Mouse (Mus musculus) gonadal fat pad, adult 2 months (tissue): ENCODE measurements around the gene Celsr1. TPM values are rescaled to one million over a fixed set of nuclear protein-coding genes. Genes with fewer than 3 reads are reported as not detected.

Experiments used
- DNase-seq: peaks from one replicate; pipeline ENCODE4 v3.0.0-alpha.2; 2012; ENCODE audit warnings: low read depth
- polyA plus RNA-seq: library from polyadenylated mRNA; depleted of rRNA; stranded (reverse); fragments of >200 nt; gene quantifications from 2 replicates; pipeline ENCODE4 v1.2.3, GENCODE M21; 2012; rRNA removed

The Celsr1 gene
- 6.4 and 9.8 TPM in 2 replicates for polyA plus RNA-seq

GRCm38 (mm10) chr15:86033191-86033841, at the start of gene Celsr1:
TSS of gene Celsr1 (minus strand) at chr15:86033777.
- DNase-seq = no peak

DNA sequence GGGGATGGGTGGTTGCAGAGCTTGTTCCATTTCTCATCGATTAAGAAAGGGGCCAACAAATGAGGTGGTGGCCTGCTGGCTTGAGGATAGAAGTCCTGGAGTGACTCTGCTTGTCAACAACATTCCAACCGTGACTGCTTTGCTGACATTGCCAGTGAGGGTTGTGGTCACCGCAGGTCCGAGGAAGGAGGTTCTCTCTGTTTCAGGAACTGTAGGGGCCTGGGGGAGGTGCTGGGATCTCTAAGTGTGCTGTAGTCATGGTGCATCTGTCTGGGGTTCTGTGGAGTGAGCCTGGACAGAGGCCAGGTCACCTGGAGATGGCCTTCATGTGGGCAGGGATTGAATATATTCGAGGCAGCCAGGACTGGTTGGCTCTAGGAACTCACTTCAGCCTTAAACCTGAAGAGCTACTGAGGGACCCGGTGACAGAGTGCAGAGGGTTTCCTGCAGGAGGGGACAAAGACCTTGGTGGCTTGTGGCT, 49.7 kb upstream of the Celsr1 start:
- no peak for DNase-seq

DNA sequence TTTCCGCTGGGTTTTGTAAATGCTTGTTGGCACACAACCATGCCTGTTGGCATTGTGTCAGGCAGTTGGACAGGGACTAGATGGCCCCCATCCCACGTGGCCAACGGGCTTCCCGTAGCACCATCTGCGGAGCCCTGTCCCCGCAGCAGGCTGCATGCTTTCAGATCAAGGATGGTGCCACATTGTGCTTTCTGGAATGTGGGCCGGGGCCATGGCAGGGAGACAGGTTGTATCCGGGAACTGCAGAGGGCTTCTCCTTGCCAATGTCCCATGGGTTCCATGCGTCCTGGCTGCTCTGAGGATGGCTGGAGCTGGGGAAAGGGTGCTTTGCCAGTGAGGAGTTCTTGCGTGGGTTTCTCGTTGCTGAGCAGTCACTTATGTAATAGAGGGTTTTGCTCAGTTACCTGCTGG, 49.0 kb upstream of the Celsr1 start:
- DNase-seq = no peak

DNA sequence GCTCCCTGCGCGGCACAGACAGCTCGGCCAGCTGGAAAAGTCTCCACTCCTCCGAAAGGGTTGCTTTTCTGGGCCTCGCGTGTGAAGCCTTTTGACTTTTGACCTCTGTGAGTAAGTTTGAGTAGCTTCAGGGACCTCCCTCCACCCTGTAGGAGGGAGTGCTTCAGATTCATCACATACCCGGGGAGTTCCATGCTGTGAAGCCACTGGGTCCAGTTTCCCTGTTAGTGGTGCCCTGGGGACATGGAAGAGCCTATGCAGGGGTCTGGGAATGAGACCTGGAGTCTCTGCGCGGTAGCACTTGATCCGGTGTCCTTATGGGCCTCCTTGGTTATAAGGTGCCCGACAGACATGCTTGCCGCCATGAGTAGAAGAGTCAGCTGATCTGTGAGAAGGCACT, 48.1 kb upstream of the Celsr1 start:
- DNase-seq = no peak

- no peak for DNase-seq
Measured at GRCm38 (mm10) chr15:86080408-86080807, 46.8 kb upstream of the Celsr1 start.

DNA sequence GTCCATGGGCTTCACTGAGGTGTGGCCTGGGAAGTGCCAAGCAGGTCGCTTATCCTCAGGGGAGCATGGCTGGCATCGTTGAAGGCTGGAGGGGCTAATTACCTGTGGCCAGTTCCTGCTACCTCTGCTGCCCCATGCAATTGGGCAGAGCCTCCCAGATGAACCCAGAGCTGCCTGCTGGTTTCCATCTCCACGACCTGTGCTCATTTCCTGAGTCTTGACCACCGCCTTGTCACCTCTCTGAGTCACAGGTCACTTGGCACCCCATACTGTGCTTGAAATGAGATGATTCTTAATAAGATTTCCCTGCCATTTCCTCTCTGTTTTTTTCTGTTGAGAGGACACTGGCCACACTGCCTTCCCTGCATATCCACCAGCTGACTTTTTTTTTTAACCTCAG, 46.3 kb upstream of the Celsr1 start:
- DNase-seq = no peak

DNA sequence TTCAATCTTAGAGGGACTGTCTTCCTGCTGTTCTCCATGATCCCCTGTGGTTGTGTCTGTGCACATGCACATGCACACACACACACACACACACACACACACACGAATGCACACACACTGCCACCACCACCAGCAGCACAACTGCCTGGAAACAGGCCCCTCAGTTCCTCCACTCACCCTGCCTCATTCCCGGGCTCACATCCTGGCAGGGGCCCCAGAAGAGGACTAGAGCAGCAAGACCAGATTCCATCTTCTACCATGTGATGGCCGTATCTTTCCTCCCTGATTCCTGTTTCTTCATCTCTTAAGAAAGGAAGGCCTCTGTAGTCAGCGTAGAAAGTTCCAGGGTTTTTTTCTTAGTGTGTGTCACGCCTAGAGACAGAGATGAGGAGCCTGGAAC, 45.9 kb upstream of the Celsr1 start:
- DNase-seq = no peak

- DNase-seq = no peak
Measured at GRCm38 (mm10) chr15:86078481-86079216, 45.1 kb upstream of the Celsr1 start.

- no peak for DNase-seq
Measured at GRCm38 (mm10) chr15:86077934-86078333, 44.4 kb upstream of the Celsr1 start.

DNA sequence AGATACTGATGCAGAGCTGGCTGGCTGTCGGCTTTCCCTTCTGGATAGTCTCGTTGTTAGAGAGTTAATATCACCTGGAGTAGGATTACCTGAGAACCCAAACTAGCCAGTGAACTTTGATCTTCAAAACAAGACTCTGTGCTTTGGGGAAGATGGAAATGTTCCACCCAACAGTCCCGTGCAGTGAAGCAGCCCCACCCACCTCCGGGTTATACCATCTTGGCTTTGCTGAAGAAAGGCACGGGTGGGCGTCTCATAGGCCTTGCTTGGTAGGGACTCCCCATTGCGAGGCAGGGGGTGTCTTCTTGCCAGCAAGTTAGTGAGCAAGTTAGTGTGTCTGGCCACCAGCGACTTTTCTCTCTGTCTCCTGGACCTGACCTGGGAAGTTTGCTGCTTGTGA, 42.8 kb upstream of the Celsr1 start:
- no peak for DNase-seq

GRCm38 (mm10) chr15:86076048-86076315, 42.4 kb upstream of the Celsr1 start:
- no peak for DNase-seq

DNA sequence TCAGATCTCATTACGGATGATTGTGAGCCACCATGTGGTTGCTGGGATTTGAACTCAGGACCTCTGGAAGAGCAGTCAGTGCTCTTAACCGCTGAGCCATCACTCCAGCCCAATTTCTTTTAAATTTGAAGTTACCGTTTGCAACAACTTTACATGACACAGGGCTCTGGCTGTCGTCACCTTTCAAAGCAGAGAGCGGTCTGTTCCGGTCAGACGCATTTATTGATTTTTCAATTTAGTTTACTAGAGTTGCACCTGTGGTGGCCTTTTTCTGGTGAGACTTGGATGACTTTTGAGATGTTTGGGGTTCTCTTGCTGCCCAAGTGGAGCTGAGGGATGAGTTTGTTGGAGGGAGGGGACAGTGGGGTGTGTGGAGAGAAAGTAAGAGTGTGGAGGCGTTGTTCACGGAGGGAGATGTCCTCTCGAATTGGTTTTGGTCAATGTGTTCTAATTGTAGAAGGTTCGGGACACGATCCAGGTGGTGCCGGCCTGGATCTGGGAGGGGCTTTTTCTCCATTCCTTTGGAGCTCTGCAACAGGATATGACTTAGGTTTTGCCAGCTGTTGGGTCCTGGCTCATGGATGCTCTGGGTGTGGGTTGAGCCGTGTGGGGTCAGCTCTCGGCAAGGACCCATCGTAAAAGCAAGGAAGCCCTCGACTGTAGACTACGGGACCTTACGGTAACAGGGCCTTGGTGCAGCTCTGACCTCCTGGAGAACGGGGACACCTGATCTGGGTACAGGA, 41.9 kb upstream of the Celsr1 start:
- DNase-seq = no peak

GRCm38 (mm10) chr15:86074171-86074937, 40.8 kb upstream of the Celsr1 start:
- DNase-seq = no peak

- DNase-seq = no peak
Measured at GRCm38 (mm10) chr15:86071166-86071565, 37.6 kb upstream of the Celsr1 start.

GRCm38 (mm10) chr15:86070368-86070767, 36.8 kb upstream of the Celsr1 start:
- DNase-seq = no peak

- no peak for DNase-seq
Measured at GRCm38 (mm10) chr15:86069011-86069791, 35.6 kb upstream of the Celsr1 start.

GRCm38 (mm10) chr15:86067941-86068495, 34.4 kb upstream of the Celsr1 start:
- no peak for DNase-seq

DNA sequence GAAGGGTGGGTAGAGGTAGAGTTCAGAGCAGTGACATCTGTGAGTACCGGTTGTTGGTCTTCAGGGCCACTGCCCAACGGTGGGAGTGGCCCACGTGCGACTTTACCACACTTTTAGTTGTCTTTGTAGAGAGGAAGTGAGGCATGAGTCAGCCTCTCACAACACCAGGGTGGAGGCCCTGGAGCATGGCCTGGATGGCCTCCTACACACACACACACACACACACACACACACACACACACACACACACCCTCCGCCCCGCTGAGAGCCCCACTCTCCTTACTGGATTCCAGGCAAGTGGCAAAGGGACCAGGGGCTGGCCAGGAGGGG, 34.0 kb upstream of the Celsr1 start:
- no peak for DNase-seq

DNA sequence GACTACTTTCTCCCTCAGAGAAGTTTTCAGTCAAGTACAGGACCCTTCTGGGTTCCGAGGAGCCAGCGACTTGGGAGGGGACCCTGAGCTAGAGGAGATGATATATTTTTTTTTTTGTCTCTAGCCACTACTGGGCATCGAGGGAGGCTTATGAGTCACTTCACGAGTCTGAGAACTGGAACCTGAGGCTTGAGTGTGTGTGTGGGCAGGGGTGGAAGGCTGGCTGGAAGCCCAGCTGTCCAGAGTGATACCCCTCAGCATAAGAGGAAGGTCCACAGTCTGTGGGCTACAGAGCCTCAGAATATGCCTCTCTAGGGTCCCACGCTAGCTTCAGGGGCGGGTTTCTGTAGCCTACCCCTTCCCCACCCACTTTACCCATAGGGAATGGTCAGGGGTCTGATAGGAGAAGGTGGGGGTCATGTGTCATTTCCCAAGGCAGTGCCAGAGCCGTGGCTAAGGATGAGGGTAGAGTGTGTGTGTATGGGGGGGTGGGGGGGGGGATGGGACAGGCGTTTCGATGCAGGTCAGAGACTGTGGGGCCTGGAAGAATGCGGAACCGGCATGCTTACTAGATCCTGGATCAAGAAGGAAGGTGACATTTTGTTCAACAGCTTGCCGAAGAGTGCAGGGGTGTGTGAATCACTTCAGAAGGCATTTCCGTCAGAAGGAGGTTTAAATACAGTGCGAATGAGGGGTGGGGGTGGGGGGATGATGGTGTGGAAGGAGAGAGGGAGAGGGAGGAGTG, 33.4 kb upstream of the Celsr1 start:
- no peak for DNase-seq

DNA sequence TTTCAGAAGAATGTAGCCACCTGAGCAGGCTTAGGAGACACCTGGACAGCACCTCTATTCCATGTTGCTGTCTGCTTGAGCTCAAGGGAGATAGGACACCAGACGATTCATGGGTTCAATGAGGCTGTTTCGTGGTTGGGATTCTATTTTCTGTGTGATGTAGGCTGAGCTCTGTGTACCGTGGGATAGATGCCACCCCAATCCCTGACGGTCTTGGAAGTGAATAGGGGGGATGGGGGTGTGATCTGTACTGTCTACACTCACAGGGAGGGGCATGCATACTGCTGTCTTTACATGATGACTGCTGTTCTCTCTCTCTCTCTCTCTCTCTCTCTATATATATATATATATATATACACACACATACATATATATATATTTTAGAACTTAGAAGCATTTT, 31.8 kb upstream of the Celsr1 start:
- DNase-seq = no peak

DNA sequence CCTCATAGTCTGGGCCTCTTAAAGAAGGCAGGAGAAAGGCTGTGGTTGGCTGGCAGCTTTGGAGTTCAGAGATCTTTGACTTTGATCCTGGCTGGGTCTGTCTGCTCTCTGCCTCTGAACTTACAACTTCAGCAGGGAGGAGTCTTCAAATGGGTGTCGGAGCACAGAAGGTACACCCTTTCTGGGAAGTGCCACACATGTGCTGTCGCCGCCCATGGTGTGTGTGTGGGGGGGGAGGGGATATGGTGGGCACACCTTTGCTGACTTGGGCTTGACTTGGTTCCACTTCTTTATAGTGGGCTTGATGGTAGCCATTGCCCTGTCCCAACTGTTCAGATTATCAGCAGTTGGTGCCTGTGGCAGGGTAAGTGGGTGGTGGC, 31.3 kb upstream of the Celsr1 start:
- DNase-seq = no peak
